Mouse (Mus musculus) neural tube, embryonic 13.5 days (tissue): Measurements from ENCODE around the gene Plcxd2. TPM values are rescaled to one million over a fixed set of nuclear protein-coding genes. Genes with fewer than 3 reads are reported as not detected.

Experiments used
- ATAC-seq: fragments of 200-750 bp; cut with Nextera tagmentation; 2 replicates; pipeline ENCODE4 v1.8.0; 2017; ENCODE audit warnings: low read depth, mild to moderate bottlenecking, moderate TSS enrichment, moderate library complexity
- H3K27ac ChIP-seq: fragments of 300-500 bp; sonication (generic); replicated peaks from 2 replicates; pipeline ENCODE4 v1.5.1; 2015; ENCODE audit warnings: moderate library complexity, mild to moderate bottlenecking, inconsistent platforms
- H3K27me3 ChIP-seq: fragments of 300-500 bp; sonication (generic); 2 replicates; pipeline ENCODE4 v1.6.1; 2015; ENCODE audit warnings: mild to moderate bottlenecking, inconsistent platforms
- H3K36me3 ChIP-seq: fragments of 300-500 bp; sonication (generic); 2 replicates; pipeline ENCODE4 v1.6.1; 2015; ENCODE audit warnings: mild to moderate bottlenecking, inconsistent platforms
- H3K4me1 ChIP-seq: fragments of 300-500 bp; sonication (generic); replicated peaks from 2 replicates; pipeline ENCODE4 v1.6.1; 2015; ENCODE audit warnings: inconsistent platforms
- H3K4me2 ChIP-seq: fragments of 300-500 bp; sonication (generic); 2 replicates; pipeline ENCODE4 v1.6.1; 2015; ENCODE audit warnings: inconsistent platforms, mild to moderate bottlenecking, moderate library complexity
- H3K4me3 ChIP-seq: fragments of 300-500 bp; sonication (generic); 2 replicates; pipeline ENCODE4 v1.5.1; 2015; ENCODE audit warnings: mild to moderate bottlenecking, inconsistent platforms
- H3K9ac ChIP-seq: fragments of 300-500 bp; sonication (generic); 2 replicates; pipeline ENCODE4 v1.6.1; 2015; ENCODE audit warnings: moderate library complexity, mild to moderate bottlenecking, inconsistent platforms
- H3K9me3 ChIP-seq: fragments of 300-500 bp; sonication (generic); 2 replicates; pipeline ENCODE4 v1.6.1; 2016; ENCODE audit warnings: inconsistent platforms
- WGBS: fragments of 180-500 bp; shearing (Covaris S2); methylation state at CpG from one replicate; pipeline ENCODE4 v1.1.7; 2015; 5-methylcytosine and 5-hydroxymethylcytosine counted together
- polyA plus RNA-seq: library from polyadenylated mRNA; unstranded; fragments of >200 nt; fragmentation: Nextera tagmentation; extraction: Ambion mirVana; gene quantifications from 2 replicates; pipeline ENCODE4 v1.2.1, GENCODE M21; 2015

Gene Plcxd2
- polyA plus RNA-seq, result 9.0 and 9.4 TPM in 2 replicates

DNA sequence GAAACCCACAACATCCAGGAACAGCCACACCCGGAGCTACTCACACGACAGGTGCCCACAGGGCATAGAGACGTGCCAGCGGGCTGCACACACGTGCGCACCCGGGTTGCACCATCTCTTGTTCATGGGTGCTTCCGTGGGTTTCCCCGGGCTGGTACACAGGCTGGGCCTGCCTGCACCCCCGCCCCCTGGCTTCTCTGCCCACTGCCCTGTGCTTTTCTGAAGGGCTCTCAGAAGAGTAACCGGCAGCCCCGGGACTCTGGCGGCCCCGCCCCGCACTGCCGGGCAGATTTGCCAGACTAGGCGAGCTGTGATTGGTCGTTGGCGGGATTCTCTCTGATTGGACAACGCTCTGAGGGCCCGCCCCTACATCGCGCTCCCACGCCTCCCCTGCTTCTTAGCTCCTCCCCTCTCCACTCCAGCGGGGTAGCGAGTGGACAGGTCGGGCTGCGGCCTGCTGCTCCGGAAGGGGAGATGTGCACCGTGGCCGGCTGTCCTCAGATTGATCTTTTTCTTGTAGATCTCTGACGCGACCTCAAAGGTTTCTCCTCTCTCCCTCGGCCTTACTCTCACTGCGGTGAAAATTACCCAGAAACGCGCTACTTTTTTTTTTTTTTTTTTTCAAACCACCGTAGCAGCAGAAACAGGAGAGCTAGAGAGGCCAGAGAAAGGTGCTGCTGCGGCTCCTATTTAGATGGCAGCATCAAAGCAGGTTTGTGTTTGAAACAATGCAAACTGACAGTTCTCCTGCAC is at the start of gene Plcxd2:
Gene Plcxd2, minus strand, starts transcription at position 66 of the 753 bp plus-strand sequence.
- Histone ChIP-seq H3K27me3 (no peaks in the 10 kb centered on the region), H3K9ac (peak within 1 kb of the TSS; percentile 76), H3K4me3 (peak within 1 kb of the TSS; percentile 58), H3K36me3 (no peaks in the 10 kb centered on the region), H3K9me3 (no peaks in the 10 kb centered on the region), H3K27ac (peak within 1 kb of the TSS; percentile 81), H3K4me2 (peak within 1 kb of the TSS; percentile 87), H3K4me1 (peaks cover 30% of the 10 kb centered on the region)
- ATAC-seq, result peak; percentile 99
- under 1% methylated on average over 39 of the region's 39 CpGs for WGBS

DNA sequence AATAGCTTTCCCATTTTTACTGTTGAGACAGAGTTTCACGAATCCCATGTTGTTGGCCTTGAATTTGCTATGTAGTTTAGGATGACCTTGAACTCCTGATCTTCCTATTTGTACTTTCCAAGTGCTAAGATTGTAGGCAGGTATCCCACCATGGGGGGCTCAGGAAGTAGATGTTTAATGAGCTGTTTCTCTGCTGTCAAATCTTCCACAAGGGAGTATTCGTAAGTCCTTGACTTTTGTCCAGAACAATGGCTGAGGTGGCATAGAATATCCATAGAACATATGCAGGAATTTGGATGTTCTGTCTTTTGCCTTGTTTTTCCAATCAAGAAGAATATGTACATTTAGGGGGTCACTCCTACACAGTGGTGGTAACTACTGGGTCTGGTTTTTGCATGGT is 36.9 kb upstream of the Plcxd2 start:
- H3K36me3 ChIP-seq, result no peaks in the 10 kb centered on the region
- no peaks in the 10 kb centered on the region for H3K9me3 ChIP-seq
- no peak overlapping the region for H3K4me3 ChIP-seq
- no peaks in the 10 kb centered on the region for H3K4me1 ChIP-seq
- ATAC-seq, result no peak
- H3K9ac ChIP-seq, result no peak overlapping the region
- 88% methylated on average over 2 of the region's 2 CpGs for WGBS
- no peak overlapping the region for H3K4me2 ChIP-seq
- no peak overlapping the region for H3K27ac ChIP-seq
- no peaks in the 10 kb centered on the region for H3K27me3 ChIP-seq

DNA sequence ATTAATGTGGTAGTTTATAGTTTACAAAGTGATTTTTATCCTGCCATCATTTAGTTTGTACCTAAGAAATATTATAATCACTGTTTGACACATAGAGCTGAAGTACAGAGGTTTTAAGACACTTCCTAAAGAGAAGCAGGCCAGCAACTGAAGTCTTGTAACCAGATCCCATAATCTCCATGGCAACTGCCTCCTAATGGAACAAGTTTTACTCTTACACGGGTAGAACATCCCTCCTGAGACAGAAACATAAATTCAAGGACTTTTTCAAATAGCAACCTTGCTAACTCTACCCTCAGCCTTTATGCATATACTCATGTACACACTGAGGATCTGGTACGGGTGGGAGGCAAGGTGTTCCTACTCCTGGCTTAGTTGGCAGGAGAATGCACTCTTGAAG is 26.2 kb upstream of the Plcxd2 start:
- no peak overlapping the region for H3K27ac ChIP-seq
- no peaks in the 10 kb centered on the region for H3K27me3 ChIP-seq
- no peak overlapping the region for H3K9ac ChIP-seq
- 47% methylated on average over 2 of the region's 2 CpGs for WGBS
- no peak overlapping the region for H3K4me3 ChIP-seq
- no peak overlapping the region for H3K4me2 ChIP-seq
- H3K36me3 ChIP-seq, result no peaks in the 10 kb centered on the region
- H3K9me3 ChIP-seq, result no peaks in the 10 kb centered on the region
- ATAC-seq, result no peak
- no peaks in the 10 kb centered on the region for H3K4me1 ChIP-seq

DNA sequence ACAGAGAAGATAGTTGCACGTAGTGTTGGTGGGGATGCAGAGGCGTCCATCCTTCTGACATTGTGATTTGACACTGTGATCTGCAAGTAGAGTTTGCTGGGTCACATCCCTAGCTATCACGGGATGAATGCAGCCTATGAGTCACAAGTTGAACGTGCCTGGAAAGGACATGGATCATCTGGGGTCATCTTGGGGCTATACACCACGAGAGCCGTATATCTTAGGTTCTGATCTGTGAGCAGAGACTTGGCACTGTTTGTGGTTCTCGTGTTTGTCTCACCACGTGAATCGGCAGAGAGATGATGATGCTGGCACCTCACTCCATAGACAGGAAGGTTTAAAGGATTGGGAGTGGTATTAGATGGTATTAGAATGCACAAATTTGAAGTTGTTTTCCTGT is 23.9 kb upstream of the Plcxd2 start:
- no peak overlapping the region for H3K4me2 ChIP-seq
- no peak overlapping the region for H3K9ac ChIP-seq
- no peaks in the 10 kb centered on the region for H3K9me3 ChIP-seq
- H3K4me3 ChIP-seq, result no peak overlapping the region
- no peaks in the 10 kb centered on the region for H3K4me1 ChIP-seq
- no peak overlapping the region for H3K27ac ChIP-seq
- H3K27me3 ChIP-seq, result no peaks in the 10 kb centered on the region
- 77% methylated on average over 9 of the region's 9 CpGs for WGBS
- ATAC-seq, result no peak
- H3K36me3 ChIP-seq, result no peaks in the 10 kb centered on the region

DNA sequence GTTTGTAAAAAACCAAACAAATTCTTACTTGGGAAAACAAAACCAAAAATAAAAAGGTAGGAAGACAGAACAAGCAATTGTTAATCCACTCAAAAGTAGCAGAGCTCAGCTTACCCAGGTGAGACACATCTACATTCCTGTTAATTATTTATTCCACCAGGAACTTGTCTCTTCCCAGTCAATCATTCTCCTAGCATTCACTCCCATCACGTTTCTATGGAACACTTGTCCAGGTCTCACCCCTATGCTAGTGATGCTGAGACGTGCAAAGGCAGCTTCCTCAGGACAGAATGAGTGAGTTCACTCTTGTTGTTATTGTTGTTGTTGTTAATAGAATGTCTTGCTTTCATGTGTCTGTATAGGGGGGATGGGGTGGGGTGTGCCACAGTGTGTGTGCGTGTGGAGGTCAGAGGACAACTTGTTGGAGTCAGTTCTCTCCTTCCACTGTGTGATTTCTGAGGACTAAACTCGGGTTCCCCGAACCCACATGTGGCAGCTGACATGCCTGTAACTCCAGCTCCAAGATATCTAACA is 13.0 kb upstream of the Plcxd2 start:
- no peak for ATAC-seq

DNA sequence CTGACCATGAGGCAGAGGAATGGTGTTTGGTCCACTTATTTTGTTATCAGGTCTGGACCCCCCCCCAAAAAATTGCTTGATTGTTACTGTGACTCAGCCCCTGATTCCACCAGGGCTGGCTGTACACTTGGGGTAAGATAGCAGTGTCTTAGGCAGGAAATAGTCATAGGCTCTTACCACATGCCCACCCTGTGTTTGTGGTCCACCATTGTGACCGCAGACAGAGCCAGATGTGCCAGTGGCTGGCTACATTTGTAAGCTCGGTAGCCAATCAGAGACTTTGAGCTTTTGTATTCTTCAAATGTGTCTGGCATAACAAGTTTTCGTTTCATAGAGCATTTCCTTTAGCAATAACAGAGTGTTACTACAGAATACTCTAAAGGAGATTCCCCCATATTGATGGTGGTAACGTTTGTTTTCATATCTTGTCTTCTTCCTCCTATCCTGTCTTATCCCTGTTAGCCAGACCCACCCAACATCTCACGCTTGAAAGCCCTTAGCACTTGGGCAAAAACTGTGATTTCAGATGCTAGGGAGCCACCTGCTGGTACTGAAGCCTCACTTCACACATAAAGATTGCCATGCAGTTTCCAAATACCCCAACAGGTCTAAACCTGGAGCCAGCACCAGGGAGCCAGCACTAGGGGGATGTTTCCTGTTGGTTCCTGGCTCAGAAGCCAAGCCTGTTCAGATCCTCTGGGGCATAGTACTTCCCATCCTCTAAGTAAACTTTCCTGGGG is 12.3 kb upstream of the Plcxd2 start:
- Histone ChIP-seq H3K4me2 (no peak overlapping the region), H3K9me3 (no peaks in the 10 kb centered on the region), H3K36me3 (no peaks in the 10 kb centered on the region), H3K4me3 (no peak overlapping the region), H3K27ac (no peak overlapping the region), H3K27me3 (no peaks in the 10 kb centered on the region), H3K9ac (no peak overlapping the region), H3K4me1 (no peaks in the 10 kb centered on the region)
- 42% methylated on average over 5 of the region's 5 CpGs for WGBS
- ATAC-seq, result peak; percentile 90

More for the DNA sequence above, 13.0 kb upstream of the Plcxd2 start:
- no peak overlapping the region for H3K27ac ChIP-seq
- no peaks in the 10 kb centered on the region for H3K36me3 ChIP-seq
- no peak overlapping the region for H3K9ac ChIP-seq
- no peaks in the 10 kb centered on the region for H3K27me3 ChIP-seq
- WGBS, result 83% methylated on average over 5 of the region's 5 CpGs
- no peak overlapping the region for H3K4me2 ChIP-seq
- H3K9me3 ChIP-seq, result no peaks in the 10 kb centered on the region
- H3K4me3 ChIP-seq, result no peak overlapping the region
- no peaks in the 10 kb centered on the region for H3K4me1 ChIP-seq

DNA sequence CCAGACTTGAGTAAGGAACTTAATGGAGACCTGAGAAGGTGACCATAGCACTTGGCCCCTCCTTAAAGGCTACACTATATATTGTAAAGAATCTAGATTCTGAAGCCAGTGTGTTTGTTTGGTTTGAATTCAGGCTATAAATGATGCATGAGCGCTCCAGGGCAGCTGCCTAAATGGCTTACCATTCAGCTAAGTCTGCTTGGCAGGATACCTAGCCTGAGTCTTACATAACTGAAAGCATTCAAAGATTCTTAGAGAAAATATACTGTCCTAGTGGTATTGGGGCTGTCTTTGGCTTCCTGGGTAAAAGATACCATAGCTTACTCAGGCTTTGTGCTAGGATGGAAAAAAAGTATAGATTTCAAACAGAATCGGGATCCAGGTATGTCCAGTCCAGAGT is 11.3 kb upstream of the Plcxd2 start:
- Histone ChIP-seq H3K36me3 (no peaks in the 10 kb centered on the region), H3K9ac (no peak overlapping the region)
- no peak for ATAC-seq

DNA sequence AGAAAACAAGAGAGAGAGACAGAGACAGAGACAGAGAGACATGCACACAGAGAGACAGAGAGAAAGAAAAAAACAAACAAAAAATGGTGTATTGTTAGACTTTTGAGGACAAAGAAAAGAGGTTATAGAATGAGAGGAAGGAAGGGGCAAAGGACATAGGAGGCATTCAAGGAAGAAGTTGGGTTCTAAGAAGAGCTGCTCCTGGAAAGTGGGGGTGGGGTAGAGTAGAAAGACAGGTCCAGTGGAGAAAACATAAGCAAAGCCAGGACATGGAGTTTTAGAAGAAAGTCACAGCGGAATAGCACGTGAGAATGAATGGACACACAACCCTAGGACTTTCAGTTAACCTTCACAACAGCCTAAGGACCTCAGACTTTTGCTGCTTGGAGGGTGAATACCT is 10.4 kb upstream of the Plcxd2 start:
- Histone ChIP-seq H3K27me3 (no peaks in the 10 kb centered on the region), H3K27ac (no peak overlapping the region), H3K9ac (no peak overlapping the region), H3K9me3 (no peaks in the 10 kb centered on the region), H3K4me3 (no peak overlapping the region), H3K4me1 (no peaks in the 10 kb centered on the region), H3K4me2 (no peak overlapping the region), H3K36me3 (no peaks in the 10 kb centered on the region)
- WGBS, result 77% methylated on average over 2 of the region's 2 CpGs
- ATAC-seq, result no peak

More for the DNA sequence above, 11.3 kb upstream of the Plcxd2 start:
- no peak overlapping the region for H3K27ac ChIP-seq
- H3K4me2 ChIP-seq, result no peak overlapping the region
- no peaks in the 10 kb centered on the region for H3K27me3 ChIP-seq
- H3K4me3 ChIP-seq, result no peak overlapping the region
- no peaks in the 10 kb centered on the region for H3K9me3 ChIP-seq
- no peaks in the 10 kb centered on the region for H3K4me1 ChIP-seq
- WGBS, result 90% methylated on average over 2 of the region's 2 CpGs

DNA sequence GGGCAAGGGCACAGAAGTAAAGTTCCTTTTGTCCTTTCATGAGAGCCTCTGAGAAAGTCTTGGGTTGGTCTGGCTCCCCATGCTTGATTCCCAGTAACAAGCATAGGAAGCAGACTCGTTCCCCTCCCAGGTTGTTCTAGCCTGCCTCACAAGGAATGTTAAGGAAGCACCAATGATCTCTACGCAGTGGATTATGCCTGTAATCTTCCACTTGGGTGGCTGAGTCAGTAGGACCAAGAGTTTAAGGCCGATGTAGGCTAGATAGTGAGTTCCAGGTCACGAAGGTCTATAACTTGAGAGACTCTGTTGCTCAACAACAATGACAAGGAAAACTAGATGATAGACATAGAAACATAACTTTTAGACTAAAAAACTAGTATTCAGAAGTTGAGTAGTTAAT is 9.8 kb upstream of the Plcxd2 start:
- Histone ChIP-seq H3K4me1 (no peaks in the 10 kb centered on the region), H3K27ac (no peak overlapping the region), H3K36me3 (no peaks in the 10 kb centered on the region), H3K4me2 (no peak overlapping the region), H3K27me3 (no peaks in the 10 kb centered on the region), H3K9me3 (no peaks in the 10 kb centered on the region), H3K9ac (no peak overlapping the region), H3K4me3 (no peak overlapping the region)
- WGBS, result 88% methylated on average over 4 of the region's 4 CpGs
- ATAC-seq, result no peak

DNA sequence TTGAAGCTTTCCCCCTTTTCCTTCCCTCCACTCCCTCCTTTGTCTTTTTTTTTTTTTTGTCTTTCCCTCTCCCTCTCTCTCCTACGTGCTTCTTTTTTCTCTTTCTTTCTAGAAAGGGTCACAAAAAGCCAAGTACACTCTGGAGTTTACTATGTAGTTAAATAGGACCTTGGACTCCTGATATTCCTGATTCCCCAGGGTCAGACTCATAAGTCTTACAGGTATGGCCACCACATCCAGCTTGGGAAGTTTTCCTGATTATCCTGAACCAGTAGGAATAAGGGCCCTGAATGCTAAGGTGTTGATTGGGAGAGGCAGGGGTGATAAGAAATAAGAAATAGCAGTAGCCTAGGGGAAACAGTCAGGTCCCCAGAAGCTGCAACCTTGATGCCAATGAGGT is 9.3 kb upstream of the Plcxd2 start:
- H3K4me3 ChIP-seq, result no peak overlapping the region
- no peak overlapping the region for H3K4me2 ChIP-seq
- H3K27me3 ChIP-seq, result no peaks in the 10 kb centered on the region
- no peaks in the 10 kb centered on the region for H3K9me3 ChIP-seq
- H3K4me1 ChIP-seq, result no peaks in the 10 kb centered on the region
- no peak for ATAC-seq
- no peaks in the 10 kb centered on the region for H3K36me3 ChIP-seq
- H3K9ac ChIP-seq, result no peak overlapping the region
- WGBS, result 66% methylated on average over 1 of the region's 1 CpGs
- H3K27ac ChIP-seq, result no peak overlapping the region

DNA sequence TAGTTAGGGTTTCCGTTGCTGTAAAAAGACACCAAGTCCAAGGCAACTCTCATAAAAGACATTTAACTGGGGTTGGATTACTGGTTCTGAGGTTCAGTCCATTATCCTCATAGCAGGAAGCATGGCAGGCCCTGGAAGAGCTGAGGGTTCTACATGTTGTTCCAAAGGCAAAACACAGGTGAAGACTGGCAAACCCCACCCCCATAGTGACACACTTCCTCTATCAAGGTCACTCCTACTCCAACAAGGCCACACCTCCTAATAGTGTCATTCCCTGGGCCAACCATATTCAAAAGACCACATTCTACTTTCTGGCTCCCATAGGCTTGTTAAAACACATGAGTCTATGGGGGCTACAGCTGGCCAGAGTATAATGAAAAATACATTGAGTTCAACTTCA is 1.7 kb upstream of the Plcxd2 start:
- no peak overlapping the region for H3K4me3 ChIP-seq
- H3K36me3 ChIP-seq, result no peaks in the 10 kb centered on the region
- 77% methylated on average over 1 of the region's 1 CpGs for WGBS
- no peaks in the 10 kb centered on the region for H3K27me3 ChIP-seq
- no peak overlapping the region for H3K27ac ChIP-seq
- H3K9me3 ChIP-seq, result no peaks in the 10 kb centered on the region
- H3K4me2 ChIP-seq, result no peak overlapping the region
- peaks cover 30% of the 10 kb centered on the region for H3K4me1 ChIP-seq
- no peak overlapping the region for H3K9ac ChIP-seq
- ATAC-seq, result no peak

DNA sequence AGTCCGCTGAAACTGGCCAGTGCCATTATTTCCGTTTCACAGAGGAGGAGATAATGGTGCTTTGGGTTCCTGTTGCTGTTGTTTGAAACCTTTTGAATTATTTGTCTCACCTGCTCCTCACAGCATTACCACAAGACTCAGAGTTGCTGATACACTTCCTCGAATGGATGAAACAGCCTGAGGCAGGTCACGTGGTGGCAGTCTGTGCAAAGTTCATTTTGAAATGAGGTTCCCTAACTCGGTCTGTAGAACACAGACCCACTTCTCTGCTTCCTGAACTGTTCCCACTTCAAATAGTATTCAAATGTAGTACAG is 845 bp upstream of the Plcxd2 start:
- ATAC-seq, result 0 out of 2 replicates have a peak, but pooled peaks have one; percentile 11

More for the DNA sequence above, 845 bp upstream of the Plcxd2 start:
- no peaks in the 10 kb centered on the region for H3K27me3 ChIP-seq
- H3K27ac ChIP-seq, result peak overlapping the region; percentile 81
- H3K4me3 ChIP-seq, result peak overlapping the region; percentile 58
- H3K9me3 ChIP-seq, result no peaks in the 10 kb centered on the region
- H3K4me2 ChIP-seq, result peak overlapping the region; percentile 87
- WGBS, result 12% methylated on average over 5 of the region's 5 CpGs
- no peaks in the 10 kb centered on the region for H3K36me3 ChIP-seq
- peaks cover 30% of the 10 kb centered on the region for H3K4me1 ChIP-seq
- H3K9ac ChIP-seq, result peak overlapping the region; percentile 76
